Mouse (Mus musculus): Measurements from ENCODE around the gene Pde4c. TPM values are rescaled to one million over a fixed set of nuclear protein-coding genes. Genes with fewer than 3 reads are reported as not detected.

Pde4c gene
- total RNA-seq, 2 experiments from 2014 or later: 2.4 to 3.0 TPM

GRCm38 (mm10) chr8:70769359-70769758 lies 45.8 kb downstream of the Pde4c start:
- intact Hi-C loops (cut with DNase I): loop anchor here (1.0 to 5.0 kb wide), 2 partner anchors 49 to 73 kb away; no protein-coding TSS in a partner anchor
- no peak; the same call in 1 of the 2 replicates for TF ChIP-seq CTCF (IDR thresholded peaks at IDR 0.05)

GRCm38 (mm10) chr8:70769858-70770257 lies 46.3 kb downstream of the Pde4c start:
- no peak for TF ChIP-seq CTCF (IDR thresholded peaks at IDR 0.05)
- intact Hi-C loops (cut with DNase I): loop anchor here (1.0 to 5.0 kb wide), 2 partner anchors 50 to 72 kb away; no protein-coding TSS in a partner anchor
- H3K4me3 ChIP-seq: no peak overlapping the region

More at GRCm38 (mm10) chr8:70769359-70769758, 45.8 kb downstream of the Pde4c start:
- H3K27ac ChIP-seq: peak overlapping the region; percentile 35; the same call in 1 of the 2 replicates
- no peak overlapping the region for H3K4me3 ChIP-seq
- DNase-seq: peak; percentile 96

GRCm38 (mm10) chr8:70770748-70771147 lies 47.2 kb downstream of the Pde4c start:
- TF ChIP-seq CTCF (IDR thresholded peaks at IDR 0.05): no peak
- intact Hi-C loops (cut with DNase I): no loop called here
- DNase-seq: no peak
- Histone ChIP-seq H3K27ac (no peak overlapping the region), H3K4me3 (no peak overlapping the region)

More at GRCm38 (mm10) chr8:70769858-70770257, 46.3 kb downstream of the Pde4c start:
- no peak for DNase-seq
- no peak overlapping the region for H3K27ac ChIP-seq

GRCm38 (mm10) chr8:70771217-70771616 lies 47.7 kb downstream of the Pde4c start:
- TF ChIP-seq CTCF (IDR thresholded peaks at IDR 0.05): no peak
- Histone ChIP-seq H3K4me3 (no peak overlapping the region), H3K27ac (no peak overlapping the region)
- no peak for DNase-seq
- intact Hi-C loops (cut with DNase I): no loop called here

GRCm38 (mm10) chr8:70772075-70772474 lies 48.6 kb downstream of the Pde4c start:
- no peak for DNase-seq
- intact Hi-C loops (cut with DNase I): no loop called here
- Histone ChIP-seq H3K27ac (no peak overlapping the region), H3K4me3 (no peak overlapping the region)
- no peak for TF ChIP-seq CTCF (IDR thresholded peaks at IDR 0.05)

- Histone ChIP-seq H3K4me3 (peak overlapping the region; percentile 89), H3K27ac (peak overlapping the region; percentile 94)
- intact Hi-C loops (cut with DNase I): loop anchor here (1.0 kb wide), 1 partner anchor 11 kb away; no protein-coding TSS in a partner anchor
- no peak for TF ChIP-seq CTCF (IDR thresholded peaks at IDR 0.05)
- peak; percentile 55 for DNase-seq
Measured at GRCm38 (mm10) chr8:70772890-70773289, 49.4 kb downstream of the Pde4c start.

- DNase-seq: peak; percentile 57
- intact Hi-C loops (cut with DNase I): loop anchor here (1.0 kb wide), 1 partner anchor 11 kb away; no protein-coding TSS in a partner anchor
- no peak for TF ChIP-seq CTCF (IDR thresholded peaks at IDR 0.05)
- Histone ChIP-seq H3K4me3 (peak overlapping the region; percentile 89), H3K27ac (peak overlapping the region; percentile 94)
Measured at GRCm38 (mm10) chr8:70773410-70773809, 49.9 kb downstream of the Pde4c start.

- H3K4me3 ChIP-seq: peak overlapping the region; percentile 89
- peak; percentile 97 for DNase-seq
- peak overlapping the region; percentile 94 for H3K27ac ChIP-seq
- TF ChIP-seq CTCF (IDR thresholded peaks at IDR 0.05): no peak
- intact Hi-C loops (cut with DNase I): loop anchor here (1.0 kb wide), 1 partner anchor 12 kb away; no protein-coding TSS in a partner anchor
Measured at GRCm38 (mm10) chr8:70773833-70774232, 50.3 kb downstream of the Pde4c start.

- TF ChIP-seq CTCF (IDR thresholded peaks at IDR 0.05): no peak
- DNase-seq: peak; percentile 49
- H3K27ac ChIP-seq: peak overlapping the region; percentile 94
- intact Hi-C loops (cut with DNase I): no loop called here
- H3K4me3 ChIP-seq: peak overlapping the region; percentile 89
Measured at GRCm38 (mm10) chr8:70774740-70775139, 51.2 kb downstream of the Pde4c start.

GRCm38 (mm10) chr8:70775227-70775626 lies 51.7 kb downstream of the Pde4c start:
- no peak for TF ChIP-seq CTCF (IDR thresholded peaks at IDR 0.05)
- Histone ChIP-seq H3K4me3 (peak overlapping the region; percentile 89), H3K27ac (peak overlapping the region; percentile 94)
- DNase-seq: peak; percentile 61
- intact Hi-C loops (cut with DNase I): no loop called here

- no peak for TF ChIP-seq CTCF (IDR thresholded peaks at IDR 0.05)
- intact Hi-C loops (cut with DNase I): no loop called here
- H3K4me3 ChIP-seq: peak overlapping the region; percentile 89
- H3K27ac ChIP-seq: peak overlapping the region; percentile 94
- DNase-seq: no peak
Measured at GRCm38 (mm10) chr8:70775851-70776495, 52.5 kb downstream of the Pde4c start.

- peak; percentile 99 for DNase-seq
- Histone ChIP-seq H3K27ac (peak within 1 kb of the TSS; percentile 94), H3K4me3 (peak within 1 kb of the TSS; percentile 89)
- intact Hi-C loops (cut with DNase I): no loop called here
- peak; percentile 56 for TF ChIP-seq CTCF (IDR thresholded peaks at IDR 0.05)
Measured at GRCm38 (mm10) chr8:70776496-70777444, 53.2 kb downstream of the Pde4c start, which contains the start of gene Pik3r2. Gene Pik3r2 (minus strand): TSS chr8:70776713.

All from gastrocnemius, adult 2 months (tissue).